ENCODE assay signal across 25 mouse cellular contexts in the genomic region with DNA sequence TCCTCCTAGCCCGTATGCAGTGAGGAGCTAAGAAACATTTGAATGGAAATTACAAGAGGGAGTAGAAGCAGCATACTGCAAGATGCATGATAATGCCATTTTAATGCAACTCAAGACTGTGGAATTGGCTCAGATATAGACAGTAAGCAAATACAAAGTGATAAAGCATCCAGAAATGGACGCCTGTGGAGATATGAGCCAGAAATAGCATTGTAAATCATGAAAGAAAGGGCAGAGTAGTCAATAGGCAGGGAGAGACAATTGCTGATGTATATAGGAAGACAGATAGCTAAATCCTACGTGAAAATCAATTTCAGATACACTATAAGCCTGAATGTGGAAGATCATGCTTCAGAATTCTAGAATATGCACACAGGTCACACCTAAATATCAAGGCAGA. TPM values are rescaled to one million over a fixed set of nuclear protein-coding genes. Genes with fewer than 3 reads are reported as not detected.
"Had no signal": no experiment of that assay in that cellular context is flagged by ENCODE, and none has a peak within 500 bp of the region (broad histone marks: within the 10 kb centered on the region; RNA-seq: fewer than 3 reads in every experiment).

No protein-coding gene starts in this region.

- H3K4me3 ChIP-seq: heart, adult 2 months; heart, embryonic 13.5 days; heart, embryonic 15.5 days; hindbrain, embryonic 12.5 days; kidney, embryonic 15.5 days; limb, embryonic 13.5 days; limb, embryonic 15.5 days had no signal

- H3K9me3 ChIP-seq: heart, embryonic 13.5 days; heart, embryonic 15.5 days; hindbrain, embryonic 12.5 days; kidney, embryonic 15.5 days; limb, embryonic 13.5 days; limb, embryonic 15.5 days had no signal

- H3K36me3 ChIP-seq: heart, embryonic 13.5 days; heart, embryonic 15.5 days; hindbrain, embryonic 12.5 days; kidney, embryonic 15.5 days; limb, embryonic 13.5 days; limb, embryonic 15.5 days had no signal

- DNase-seq: gastrocnemius, postnatal 14 days; gastrocnemius, postnatal 36 days; heart, adult 2 months; heart, postnatal 14 days; heart, postnatal 36 days; kidney, adult 11 months; kidney, adult 2 months; kidney, adult 9 months; kidney, postnatal 14 days; kidney, postnatal 36 days; layer of hippocampus, adult 9-11 months; layer of hippocampus, postnatal 36 days; left cerebral cortex, postnatal 4 days had no signal

- H3K4me1 ChIP-seq: heart, embryonic 13.5 days; heart, embryonic 15.5 days; hindbrain, embryonic 12.5 days; kidney, embryonic 15.5 days; limb, embryonic 15.5 days had no signal

- H3K4me2 ChIP-seq: heart, embryonic 11.5 days; heart, embryonic 13.5 days; heart, embryonic 15.5 days; hindbrain, embryonic 12.5 days; kidney, embryonic 15.5 days; limb, embryonic 13.5 days; limb, embryonic 15.5 days; liver, embryonic 11.5 days had no signal

- ATAC-seq: hindbrain, postnatal 0 days; intestine, embryonic 16.5 days had no signal

- H3K27ac ChIP-seq: heart, adult 2 months; heart, embryonic 13.5 days; heart, embryonic 15.5 days; hindbrain, embryonic 12.5 days; hindbrain, postnatal 0 days; kidney, embryonic 15.5 days; kidney, postnatal 0 days; limb, embryonic 13.5 days; limb, embryonic 15.5 days had no signal

- H3K9ac ChIP-seq: heart, embryonic 13.5 days; heart, embryonic 15.5 days; hindbrain, embryonic 12.5 days; kidney, embryonic 15.5 days; limb, embryonic 13.5 days; limb, embryonic 15.5 days had no signal

- H3K27me3 ChIP-seq: heart, embryonic 13.5 days; heart, embryonic 15.5 days; hindbrain, embryonic 12.5 days; kidney, embryonic 15.5 days; limb, embryonic 13.5 days; limb, embryonic 15.5 days had no signal

RNA-seq across cellular contexts. Expression of a gene that starts 26.5 kb away (rescaled TPM):
- polyA plus RNA-seq: heart, postnatal 0 days; liver, embryonic 11.5 days had no signal
